Mouse (Mus musculus) kidney, postnatal 0 days (tissue): Measurements from ENCODE around the gene Camk2d. TPM values are rescaled to one million over a fixed set of nuclear protein-coding genes. Genes with fewer than 3 reads are reported as not detected.

Experiments
- ATAC-seq: fragments of 200-750 bp; cut with Nextera tagmentation; replicated peaks from 2 replicates; pipeline ENCODE4 v1.8.0; 2017; ENCODE audit warnings: low read depth, moderate number of reproducible peaks, moderate TSS enrichment, moderate library complexity; ENCODE audit not compliant: low FRiP score
- DNase-seq: peaks from one replicate; pipeline ENCODE4 v3.0.0-alpha.2; 2016; ENCODE audit warnings: low spot score
- H3K27ac ChIP-seq: fragments of 300-500 bp; sonication (generic); 2 replicates; pipeline ENCODE4 v1.5.1; 2014; ENCODE audit warnings: mild to moderate bottlenecking
- H3K27me3 ChIP-seq: fragments of 300-500 bp; sonication (generic); 2 replicates; pipeline ENCODE4 v1.6.1; 2014; ENCODE audit warnings: low read length, mixed read lengths; ENCODE audit not compliant: insufficient read depth
- H3K36me3 ChIP-seq: fragments of 300-500 bp; sonication (generic); 2 replicates; pipeline ENCODE4 v1.6.1; 2014; ENCODE audit warnings: low read length, mixed read lengths; ENCODE audit not compliant: insufficient read depth
- H3K4me1 ChIP-seq: fragments of 300-500 bp; sonication (generic); replicated peaks from 2 replicates; pipeline ENCODE4 v1.6.1; 2014; ENCODE audit warnings: antibody characterized with exemption, low read length, mixed read lengths; ENCODE audit not compliant: insufficient read depth
- H3K4me2 ChIP-seq: fragments of 300-500 bp; sonication (generic); 2 replicates; pipeline ENCODE4 v1.6.1; 2014; ENCODE audit warnings: mild to moderate bottlenecking, low read length, moderate library complexity, mixed read lengths
- H3K4me3 ChIP-seq: fragments of 300-500 bp; sonication (generic); replicated peaks from 2 replicates; pipeline ENCODE4 v1.5.1; 2014; ENCODE audit warnings: low read depth, low read length
- H3K9ac ChIP-seq: fragments of 300-500 bp; sonication (generic); 2 replicates; pipeline ENCODE4 v1.6.1; 2014; ENCODE audit warnings: low read depth, low read length
- H3K9me3 ChIP-seq: fragments of 300-500 bp; sonication (generic); replicated peaks from 2 replicates; pipeline ENCODE4 v1.6.1; 2016; ENCODE audit warnings: low read length, inconsistent platforms, mixed read lengths
- CTCF ChIP-seq: IDR thresholded peaks from 2 replicates; pipeline ENCODE4 v1.5.1; 2016; ENCODE audit warnings: antibody characterized with exemption, low read depth, mild to moderate bottlenecking, moderate library complexity
- WGBS: fragments of 180-500 bp; shearing (Covaris S2); extraction: QIAGEN DNeasy Blood & Tissue Kit; methylation state at CpG from one replicate; pipeline ENCODE4 v1.1.7; 2014; 5-methylcytosine and 5-hydroxymethylcytosine counted together
- polyA plus RNA-seq: library from polyadenylated mRNA; unstranded; fragments of >200 nt; fragmentation: Nextera tagmentation; extraction: Ambion mirVana; gene quantifications from 2 replicates; pipeline ENCODE4 v1.2.1, GENCODE M21; 2015

The Camk2d gene
- polyA plus RNA-seq, 1 experiment from 2014 or later, result 28.3 TPM

DNA sequence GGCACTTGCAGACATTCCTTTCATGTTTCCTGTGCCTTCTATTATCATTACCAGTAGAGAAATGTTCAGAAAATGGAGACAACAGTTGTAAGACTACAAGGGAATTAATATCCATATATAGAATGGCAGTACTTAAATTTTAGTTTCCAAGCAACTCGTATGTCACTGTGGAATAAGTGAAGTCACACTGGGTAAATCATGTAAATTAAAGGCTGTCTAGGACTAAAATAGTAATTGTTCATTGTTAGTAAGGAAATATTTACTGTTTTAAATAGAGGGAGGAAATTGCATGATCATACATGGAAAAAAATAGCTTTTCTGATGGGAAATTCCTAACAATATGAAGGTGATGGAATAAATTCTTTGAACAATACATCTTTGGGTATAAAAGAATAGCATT lies 57.0 kb downstream of the Camk2d start:
- Histone ChIP-seq H3K9me3 (no peaks in the 10 kb centered on the region), H3K4me1 (no peaks in the 10 kb centered on the region), H3K4me3 (no peak overlapping the region), H3K4me2 (no peak overlapping the region), H3K36me3 (no peaks in the 10 kb centered on the region), H3K27ac (no peak overlapping the region), H3K9ac (no peak overlapping the region), H3K27me3 (no peaks in the 10 kb centered on the region)
- 57% methylated on average over 1 of the region's 1 CpGs for WGBS
- ATAC-seq (no peak), DNase-seq (no peak)
- TF ChIP-seq CTCF, result no peak

DNA sequence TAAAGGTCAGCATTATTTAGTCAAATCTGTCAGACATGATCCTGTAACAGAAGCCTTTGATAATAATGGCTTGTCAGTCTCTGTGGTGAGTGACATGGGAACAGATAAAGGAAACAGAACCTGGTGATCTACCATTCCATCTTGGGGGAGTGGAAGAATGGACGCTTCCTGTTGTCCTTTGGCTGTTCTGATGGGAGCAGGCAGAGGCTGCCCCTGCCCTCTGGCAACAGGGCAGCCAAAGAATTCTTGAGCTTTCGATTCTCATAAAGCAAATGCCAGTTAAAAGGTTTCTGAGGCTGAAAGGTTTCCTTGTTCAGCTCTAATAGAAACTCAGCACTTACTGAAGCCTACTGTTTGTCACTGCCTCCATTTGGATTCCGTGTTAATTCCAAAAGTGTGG lies 60.1 kb downstream of the Camk2d start:
- H3K36me3 ChIP-seq, result no peaks in the 10 kb centered on the region
- H3K9ac ChIP-seq, result no peak overlapping the region
- no peak overlapping the region for H3K4me2 ChIP-seq
- WGBS, result 70% methylated on average over 3 of the region's 3 CpGs
- peaks cover 7% of the 10 kb centered on the region; the same call in 1 of the 2 replicates for H3K4me1 ChIP-seq
- TF ChIP-seq CTCF, result no peak
- no peak overlapping the region for H3K27ac ChIP-seq
- no peak for DNase-seq
- no peaks in the 10 kb centered on the region for H3K9me3 ChIP-seq
- no peak overlapping the region for H3K4me3 ChIP-seq
- no peak for ATAC-seq
- no peaks in the 10 kb centered on the region for H3K27me3 ChIP-seq

DNA sequence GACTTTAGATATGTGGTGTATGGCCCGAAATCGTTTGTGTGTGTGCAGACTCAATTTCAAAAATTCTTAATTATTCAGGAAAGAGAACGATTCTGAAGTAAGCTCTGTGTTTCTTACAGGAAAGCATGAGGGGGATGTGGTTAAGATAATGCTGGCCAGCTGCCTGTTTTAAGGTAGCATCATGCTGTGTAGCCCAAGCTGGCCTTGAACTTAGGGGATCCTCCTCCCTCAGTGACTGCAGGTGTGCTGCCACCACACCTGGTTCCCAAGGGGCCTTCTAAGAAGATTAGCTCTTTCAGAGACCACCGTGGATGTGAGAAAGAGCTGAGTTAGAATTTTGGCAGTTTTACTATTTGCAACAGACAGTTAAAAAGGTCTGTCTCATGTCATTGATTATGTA lies 61.8 kb downstream of the Camk2d start:
- ATAC-seq, result no peak

DNA sequence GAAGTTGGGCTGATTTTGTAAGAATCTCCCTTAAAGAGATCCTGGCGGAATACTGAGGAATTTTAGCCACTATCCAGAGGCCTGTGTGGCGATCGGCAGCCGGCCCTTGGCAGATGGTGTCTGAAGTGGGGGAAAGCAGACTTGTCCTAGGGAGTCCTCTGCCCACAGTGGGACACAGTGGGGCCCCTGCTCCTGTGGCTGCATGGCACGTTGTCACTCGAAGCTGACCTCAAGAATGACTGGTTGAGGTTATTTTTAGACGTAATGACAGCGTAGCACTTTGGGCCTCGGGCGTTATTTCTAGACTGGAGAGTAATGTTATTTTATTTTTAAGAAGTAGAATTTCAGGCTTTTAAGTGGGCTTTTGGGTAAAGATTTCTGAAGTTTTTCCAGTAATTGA lies 62.7 kb downstream of the Camk2d start:
- DNase-seq, result no peak
- 73% methylated on average over 10 of the region's 10 CpGs for WGBS
- TF ChIP-seq CTCF, result no peak
- H3K4me1 ChIP-seq, result peaks cover 14% of the 10 kb centered on the region; the same call in 1 of the 2 replicates
- no peaks in the 10 kb centered on the region for H3K36me3 ChIP-seq
- no peak overlapping the region for H3K9ac ChIP-seq
- H3K4me2 ChIP-seq, result no peak overlapping the region
- no peaks in the 10 kb centered on the region for H3K9me3 ChIP-seq
- H3K4me3 ChIP-seq, result no peak overlapping the region
- H3K27ac ChIP-seq, result peak overlapping the region; percentile 27; the same call in 1 of the 2 replicates
- no peak for ATAC-seq
- H3K27me3 ChIP-seq, result no peaks in the 10 kb centered on the region

More for the DNA sequence above, 61.8 kb downstream of the Camk2d start:
- H3K4me1 ChIP-seq, result peaks cover 7% of the 10 kb centered on the region; the same call in 1 of the 2 replicates
- DNase-seq, result no peak
- H3K27ac ChIP-seq, result no peak overlapping the region
- no peak overlapping the region for H3K4me2 ChIP-seq
- no peak overlapping the region for H3K4me3 ChIP-seq
- H3K9me3 ChIP-seq, result no peaks in the 10 kb centered on the region
- no peaks in the 10 kb centered on the region for H3K27me3 ChIP-seq
- no peak for TF ChIP-seq CTCF
- WGBS, result 69% methylated on average over 4 of the region's 4 CpGs
- no peak overlapping the region for H3K9ac ChIP-seq
- H3K36me3 ChIP-seq, result no peaks in the 10 kb centered on the region

DNA sequence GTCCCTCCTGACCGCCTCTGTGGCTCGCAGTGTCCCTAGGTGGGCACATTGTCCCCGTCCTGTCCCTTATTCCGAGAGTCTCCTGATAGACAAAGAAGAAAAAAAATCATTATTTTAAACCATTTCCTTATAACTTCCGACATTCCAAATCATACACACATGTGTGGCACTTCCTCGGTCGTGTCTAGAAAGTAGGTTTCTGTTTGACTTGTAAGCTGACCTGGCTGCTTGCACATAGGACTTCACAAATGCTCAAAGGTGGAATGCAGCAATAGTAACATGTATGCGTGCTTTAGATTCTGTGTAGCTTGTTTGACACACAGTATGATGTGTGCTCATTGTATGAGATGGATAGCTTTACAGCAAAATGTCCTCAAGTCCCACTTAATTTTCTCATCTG lies 63.1 kb downstream of the Camk2d start:
- Histone ChIP-seq H3K4me2 (no peak overlapping the region), H3K36me3 (no peaks in the 10 kb centered on the region), H3K9ac (no peak overlapping the region), H3K27ac (peak overlapping the region; percentile 27; the same call in 1 of the 2 replicates), H3K27me3 (no peaks in the 10 kb centered on the region), H3K4me3 (no peak overlapping the region), H3K9me3 (no peaks in the 10 kb centered on the region), H3K4me1 (peaks cover 18% of the 10 kb centered on the region; the same call in 1 of the 2 replicates)
- DNase-seq (no peak), ATAC-seq (no peak)
- 75% methylated on average over 8 of the region's 8 CpGs for WGBS
- TF ChIP-seq CTCF, result no peak

DNA sequence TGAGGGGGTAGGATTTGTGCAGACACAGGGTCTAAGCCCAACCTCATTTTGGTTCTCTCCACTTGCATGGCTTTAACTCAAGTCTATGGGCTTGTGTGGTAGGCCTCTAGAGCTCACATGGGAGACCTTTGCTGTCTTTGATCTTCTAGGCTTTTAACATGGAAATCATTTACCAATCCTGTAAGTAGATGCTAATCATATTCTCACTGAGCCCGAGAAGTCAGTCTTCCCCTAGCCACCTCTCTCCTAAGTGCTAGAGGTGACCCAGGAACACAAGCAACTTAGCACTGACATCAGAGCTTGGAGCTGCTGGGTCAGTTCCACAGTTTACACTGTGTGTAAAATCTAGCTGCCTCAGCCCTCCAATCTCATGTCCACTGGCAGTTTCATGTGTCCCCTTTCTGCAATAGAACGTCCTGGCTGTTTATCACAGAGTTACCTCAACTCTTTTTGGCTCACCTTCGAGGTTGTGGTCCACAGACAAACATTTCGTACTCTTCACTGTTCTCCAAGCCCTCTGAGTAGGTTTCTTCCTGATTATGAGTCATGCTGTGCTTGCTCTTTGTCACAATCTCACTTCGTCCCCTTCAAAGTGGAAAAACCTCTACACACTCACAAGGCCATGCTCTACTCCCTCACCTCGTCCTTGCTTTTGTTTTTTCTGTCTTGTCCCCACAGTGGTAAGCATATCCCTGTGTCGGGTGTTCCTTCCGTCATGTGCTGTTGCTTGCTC lies 63.9 kb downstream of the Camk2d start:
- Histone ChIP-seq H3K4me3 (no peak overlapping the region), H3K27ac (peak overlapping the region; percentile 76), H3K27me3 (no peaks in the 10 kb centered on the region), H3K4me2 (no peak overlapping the region), H3K9me3 (no peaks in the 10 kb centered on the region), H3K9ac (no peak overlapping the region), H3K4me1 (peaks cover 18% of the 10 kb centered on the region; the same call in 1 of the 2 replicates), H3K36me3 (no peaks in the 10 kb centered on the region)
- ATAC-seq (peak; percentile 89), DNase-seq (peak; percentile 48)
- 71% methylated on average over 8 of the region's 8 CpGs for WGBS
- no peak for TF ChIP-seq CTCF

DNA sequence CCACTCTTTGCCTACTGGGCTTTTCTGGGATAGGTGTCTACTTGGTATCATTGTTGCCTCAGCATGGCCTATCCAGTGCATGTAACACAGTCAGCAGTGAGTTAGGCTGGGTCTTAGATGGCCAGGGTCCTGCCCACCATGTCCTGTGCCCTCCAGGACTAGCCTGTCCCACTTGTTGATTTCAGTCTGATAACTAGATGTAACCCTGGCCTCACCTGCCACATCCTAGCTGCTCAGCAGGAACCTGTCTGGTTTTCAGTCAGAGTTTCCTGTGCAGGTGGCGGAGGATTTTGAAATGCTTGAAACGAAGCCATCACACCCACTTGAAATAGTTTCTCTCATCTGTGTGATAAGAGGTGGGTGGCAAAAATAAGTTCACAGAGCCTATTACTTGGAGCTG lies 64.5 kb downstream of the Camk2d start:
- Histone ChIP-seq H3K4me1 (peaks cover 18% of the 10 kb centered on the region; the same call in 1 of the 2 replicates), H3K36me3 (no peaks in the 10 kb centered on the region), H3K27ac (peak overlapping the region; percentile 76), H3K9ac (no peak overlapping the region), H3K4me3 (no peak overlapping the region), H3K9me3 (no peaks in the 10 kb centered on the region), H3K27me3 (no peaks in the 10 kb centered on the region), H3K4me2 (no peak overlapping the region)
- no peak for TF ChIP-seq CTCF
- ATAC-seq (no peak), DNase-seq (no peak)
- 80% methylated on average over 2 of the region's 2 CpGs for WGBS
